Mouse (Mus musculus) myocyte (in vitro differentiated cells): ENCODE measurements at regions not wholly inside any gene's neighbourhood (a gene's known extent, or its start where the extent isn't known, plus 50 kb on each side); places are given as distances from the start of the nearest gene placed in this dataset.

ENCODE experiments used
- H3K27me3 ChIP-seq: one replicate; pipeline ENCODE4 v1.6.1; 2011; ENCODE audit not compliant: control insufficient read depth, insufficient read depth, insufficient read length
- H3K36me3 ChIP-seq: one replicate; pipeline ENCODE4 v1.6.1; 2011; ENCODE audit not compliant: control insufficient read depth, insufficient read depth
- H3K4me2 ChIP-seq: one replicate; pipeline ENCODE4 v1.6.1; 2011; ENCODE audit warnings: low read depth, control low read depth
- H3K4me3 ChIP-seq: one replicate; pipeline ENCODE4 v1.5.1; 2011; ENCODE audit warnings: mild to moderate bottlenecking, control low read depth, moderate library complexity
- H3K79me2 ChIP-seq: one replicate; pipeline ENCODE4 v1.6.1; 2011; ENCODE audit not compliant: control insufficient read depth, insufficient read depth
- H3ac ChIP-seq: one replicate; pipeline ENCODE4 v1.6.1; 2011; ENCODE audit not compliant: control insufficient read depth, insufficient read length
- CEBPB ChIP-seq: IDR thresholded peaks from 2 replicates; pipeline ENCODE4 v1.6.1; 2011; ENCODE audit warnings: mild to moderate bottlenecking, moderate library complexity; ENCODE audit not compliant: poor library complexity, insufficient read depth, severe bottlenecking
- E2F4 ChIP-seq: IDR thresholded peaks from one replicate; pipeline ENCODE4 v1.6.1; 2011; ENCODE audit warnings: mild to moderate bottlenecking, control low read depth, moderate library complexity; ENCODE audit not compliant: insufficient read depth
- MAX ChIP-seq: IDR thresholded peaks from one replicate; pipeline ENCODE4 v1.6.1; 2011; ENCODE audit warnings: low read depth, mild to moderate bottlenecking, control low read depth
- MYOD1 ChIP-seq, 3 experiments: IDR thresholded peaks; one replicate each; pipeline ENCODE4 v1.6.1; 2011; ENCODE audit warnings: control low read depth in 2 of 3, low read depth in 2 of 3, mild to moderate bottlenecking in 2 of 3, moderate library complexity in 1 of 3; ENCODE audit not compliant: insufficient read length in 2 of 3, control insufficient read depth in 1 of 3
- MYOG ChIP-seq, 3 experiments: IDR thresholded peaks; one replicate each; pipeline ENCODE4 v1.6.1; 2011; ENCODE audit warnings: control low read depth in 2 of 3, low read depth in 2 of 3, mild to moderate bottlenecking in 2 of 3; ENCODE audit not compliant: insufficient read length in 2 of 3, control insufficient read depth in 1 of 3, insufficient read depth in 1 of 3
- POLR2A ChIP-seq: IDR thresholded peaks from one replicate; pipeline ENCODE4 v1.6.1; 2011; ENCODE audit warnings: low read depth, mild to moderate bottlenecking, control low read depth, moderate library complexity; ENCODE audit not compliant: insufficient read length
- POLR2AphosphoS2 ChIP-seq: IDR thresholded peaks from one replicate; pipeline ENCODE4 v1.6.1; 2011; ENCODE audit warnings: low read depth, control low read depth; ENCODE audit not compliant: insufficient read length
- REST ChIP-seq: IDR thresholded peaks from one replicate; pipeline ENCODE4 v1.6.1; 2011; ENCODE audit warnings: mild to moderate bottlenecking, control low read depth, moderate library complexity; ENCODE audit not compliant: insufficient read depth, insufficient read length
- SRF ChIP-seq: IDR thresholded peaks from one replicate; pipeline ENCODE4 v1.6.1; 2011; ENCODE audit warnings: low read depth; ENCODE audit not compliant: control insufficient read depth, insufficient read length
- TCF12 ChIP-seq: IDR thresholded peaks from one replicate; pipeline ENCODE4 v1.6.1; 2011; ENCODE audit warnings: mild to moderate bottlenecking, control low read depth; ENCODE audit not compliant: poor library complexity, insufficient read depth, severe bottlenecking
- TCF3 ChIP-seq: IDR thresholded peaks from one replicate; pipeline ENCODE4 v1.6.1; 2011; ENCODE audit warnings: low read depth, control low read depth; ENCODE audit not compliant: insufficient read length
- USF1 ChIP-seq: IDR thresholded peaks from one replicate; pipeline ENCODE4 v1.6.1; 2011; ENCODE audit warnings: low read depth, mild to moderate bottlenecking, control low read depth, moderate library complexity

- no peaks in the 10 kb centered on the region for H3K27me3 ChIP-seq
- no peak overlapping the region for H3K4me2 ChIP-seq
- no peaks in the 10 kb centered on the region for H3K79me2 ChIP-seq
- H3ac ChIP-seq = no peak overlapping the region
- H3K4me3 ChIP-seq = no peak overlapping the region
- H3K36me3 ChIP-seq = no peaks in the 10 kb centered on the region
- no peak for TF ChIP-seq TCF3
- no peak for TF ChIP-seq SRF
These were observed 328.7 kb downstream of the Gm45692 start for GRCm38 (mm10) chr8:26447886-26448640.

GRCm38 (mm10) chr8:26449291-26449690 lies 330.0 kb downstream of the Gm45692 start:
- H3K4me2 ChIP-seq = no peak overlapping the region
- H3K36me3 ChIP-seq = no peaks in the 10 kb centered on the region
- no peak overlapping the region for H3K4me3 ChIP-seq
- no peaks in the 10 kb centered on the region for H3K79me2 ChIP-seq
- no peak overlapping the region for H3ac ChIP-seq
- H3K27me3 ChIP-seq = peaks cover 1% of the 10 kb centered on the region
- TF ChIP-seq MYOG (IDR thresholded peaks at IDR 0.05; ENCODE audit: control insufficient read depth in 1 of 3, insufficient read depth in 1 of 3, insufficient read length in 2 of 3, low read depth in 2 of 3) (no peak), TCF12 (no peak), USF1 (no peak), POLR2AphosphoS2 (no peak), REST (no peak), POLR2A (no peak), MYOD1 (IDR thresholded peaks at IDR 0.05; ENCODE audit: control insufficient read depth in 1 of 3, insufficient read length in 2 of 3, low read depth in 2 of 3) (no peak), SRF (no peak), CEBPB (no peak)

GRCm38 (mm10) chr8:26450543-26450942 lies 331.2 kb downstream of the Gm45692 start:
- Histone ChIP-seq H3K36me3 (no peaks in the 10 kb centered on the region), H3ac (no peak overlapping the region), H3K27me3 (peaks cover 4% of the 10 kb centered on the region), H3K4me2 (no peak overlapping the region), H3K4me3 (no peak overlapping the region), H3K79me2 (no peaks in the 10 kb centered on the region)
- TF ChIP-seq MAX (no peak), POLR2A (no peak), SRF (no peak), E2F4 (no peak), MYOG (IDR thresholded peaks at IDR 0.05; ENCODE audit: control insufficient read depth in 1 of 3, insufficient read depth in 1 of 3, insufficient read length in 2 of 3, low read depth in 2 of 3) (no peak), MYOD1 (IDR thresholded peaks at IDR 0.05; ENCODE audit: control insufficient read depth in 1 of 3, insufficient read length in 2 of 3, low read depth in 2 of 3) (no peak), TCF12 (no peak)

- Histone ChIP-seq H3K36me3 (no peaks in the 10 kb centered on the region), H3ac (no peak overlapping the region), H3K4me2 (no peak overlapping the region), H3K27me3 (peaks cover 4% of the 10 kb centered on the region), H3K79me2 (no peaks in the 10 kb centered on the region), H3K4me3 (no peak overlapping the region)
- TF ChIP-seq TCF3 (no peak), POLR2A (no peak), REST (no peak), TCF12 (no peak), MAX (no peak), MYOD1 (IDR thresholded peaks at IDR 0.05; ENCODE audit: control insufficient read depth in 1 of 3, insufficient read length in 2 of 3, low read depth in 2 of 3) (no peak), CEBPB (no peak), SRF (no peak), E2F4 (no peak)
These were observed 333.7 kb downstream of the Gm45692 start for GRCm38 (mm10) chr8:26452976-26453573.

GRCm38 (mm10) chr8:26465346-26465745 lies 346.0 kb downstream of the Gm45692 start:
- Histone ChIP-seq H3K27me3 (peaks cover 2% of the 10 kb centered on the region), H3K79me2 (no peaks in the 10 kb centered on the region), H3K4me2 (no peak overlapping the region), H3K36me3 (no peaks in the 10 kb centered on the region), H3K4me3 (no peak overlapping the region), H3ac (no peak overlapping the region)
- TF ChIP-seq USF1 (no peak), MYOG (IDR thresholded peaks at IDR 0.05; ENCODE audit: control insufficient read depth in 1 of 3, insufficient read depth in 1 of 3, insufficient read length in 2 of 3, low read depth in 2 of 3) (no peak), TCF3 (no peak), E2F4 (no peak), SRF (no peak)
